Mouse (Mus musculus) T-cell, adult 2 months (primary cell): ENCODE data around the gene Exoc4.

Experiments used
- DNase-seq: peaks from one replicate; pipeline ENCODE4 v3.0.0; 2022; ENCODE audit warnings: low spot score

Gene Exoc4

GRCm38 (mm10) chr6:33763245-33763644 is 514.4 kb downstream of the Exoc4 start:
- no peak for DNase-seq

DNA sequence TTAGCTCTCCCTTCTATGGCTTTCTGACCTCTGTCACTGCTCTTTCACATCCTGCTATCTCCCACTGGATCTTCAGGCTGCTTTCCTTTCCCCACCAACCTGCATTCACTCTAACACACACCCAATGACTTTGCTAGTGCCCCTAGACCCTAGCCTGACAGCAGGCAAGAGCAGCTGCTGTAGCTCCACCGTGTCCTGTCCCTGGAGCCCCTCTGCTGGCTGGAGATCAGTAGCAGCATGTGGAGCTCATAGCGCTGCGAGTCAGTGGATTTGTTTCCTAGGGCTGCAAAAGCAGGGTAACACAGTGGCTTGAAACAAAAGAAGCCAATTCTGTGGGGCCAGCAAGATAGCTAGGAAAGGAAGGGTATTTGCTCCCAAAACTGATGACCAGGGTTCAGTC is 515.1 kb downstream of the Exoc4 start:
- DNase-seq = no peak

GRCm38 (mm10) chr6:33769251-33769650 is 520.4 kb downstream of the Exoc4 start:
- no peak for DNase-seq

DNA sequence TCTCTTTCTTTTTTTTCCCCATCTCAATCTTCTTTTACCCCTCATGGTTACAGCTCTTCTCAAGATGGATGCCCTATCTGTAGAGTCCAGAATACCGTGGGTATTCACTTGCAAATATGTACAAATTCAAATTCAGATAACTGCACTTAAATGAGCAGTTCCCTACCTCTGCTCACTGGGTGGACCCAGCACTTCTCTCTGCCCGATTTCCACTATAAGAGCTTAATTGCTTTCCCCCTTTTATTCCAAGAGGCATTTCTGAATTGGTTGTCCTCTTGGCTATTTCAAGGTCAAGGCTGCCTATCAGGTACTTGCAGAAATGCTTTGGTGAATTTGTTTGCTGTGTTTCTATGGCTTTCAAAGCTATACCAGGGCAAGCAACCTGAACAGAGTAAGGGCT is 521.1 kb downstream of the Exoc4 start:
- DNase-seq = no peak

DNA sequence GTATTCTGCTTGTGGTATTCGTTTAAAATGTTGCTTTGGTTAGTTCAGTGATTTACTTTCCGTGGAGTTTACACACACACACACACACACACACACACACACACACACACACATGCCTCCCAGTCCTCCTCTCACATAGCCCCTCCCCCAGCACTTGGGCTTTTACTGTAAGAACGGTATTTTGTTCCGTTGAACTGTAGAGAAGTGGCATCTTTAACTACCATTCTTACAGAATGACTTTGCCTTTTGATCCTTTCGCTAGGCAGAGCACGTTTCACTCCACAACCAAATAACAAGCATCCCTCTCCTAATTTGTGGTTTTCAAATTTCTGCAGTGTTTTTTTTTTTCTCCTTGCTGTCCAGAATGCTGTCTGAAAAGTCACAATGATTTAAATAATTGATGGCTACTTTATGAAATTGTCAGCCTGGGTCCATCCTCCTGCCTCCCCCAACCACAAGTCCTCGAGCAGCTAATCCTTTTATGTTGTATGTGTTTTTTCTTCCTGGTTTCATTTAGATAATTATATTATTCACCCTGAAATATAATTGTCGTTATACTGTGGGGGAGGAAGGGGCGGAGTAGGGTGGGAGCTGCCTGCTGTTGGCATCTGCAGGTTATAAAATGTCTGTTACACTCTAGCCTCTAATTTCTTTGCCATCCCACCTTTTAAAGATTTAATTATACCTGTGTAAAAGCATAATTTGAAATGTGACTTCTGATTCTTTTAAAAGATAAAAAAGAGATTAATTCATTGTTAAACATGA is 523.8 kb downstream of the Exoc4 start:
- DNase-seq = no peak

- no peak for DNase-seq
These were observed 543.7 kb downstream of the Exoc4 start for GRCm38 (mm10) chr6:33792604-33793003.

- DNase-seq = no peak
These were observed 552.4 kb downstream of the Exoc4 start for GRCm38 (mm10) chr6:33801254-33801653.

DNA sequence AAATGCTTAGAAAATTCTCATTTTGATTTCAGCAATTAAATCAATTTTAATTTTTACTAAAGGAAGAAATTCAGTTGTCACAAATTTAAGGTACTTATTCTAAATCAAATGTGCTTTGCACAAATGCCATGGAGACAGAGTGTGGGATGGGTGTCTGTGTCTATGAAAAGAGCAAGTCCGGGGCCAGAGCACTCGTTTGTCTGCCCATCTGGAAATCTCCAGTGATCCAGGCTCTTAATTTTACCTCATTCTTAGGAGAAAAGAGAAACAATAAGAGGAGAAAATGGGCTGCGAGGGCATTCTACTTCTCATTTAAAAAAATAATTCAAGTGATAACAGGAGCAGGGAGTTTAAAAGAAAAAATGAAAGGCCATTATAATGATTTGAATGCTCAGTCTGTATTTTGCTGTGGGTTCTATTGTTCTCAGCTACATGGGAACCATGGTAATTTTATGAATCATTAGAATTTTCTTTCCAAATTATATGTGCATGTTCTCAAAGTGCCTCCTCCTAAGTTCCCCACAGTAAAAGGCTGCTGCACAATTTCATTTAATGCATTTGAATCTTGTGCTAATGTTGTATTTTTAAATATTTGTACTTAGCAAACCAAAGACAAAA is 554.7 kb downstream of the Exoc4 start:
- DNase-seq = no peak

DNA sequence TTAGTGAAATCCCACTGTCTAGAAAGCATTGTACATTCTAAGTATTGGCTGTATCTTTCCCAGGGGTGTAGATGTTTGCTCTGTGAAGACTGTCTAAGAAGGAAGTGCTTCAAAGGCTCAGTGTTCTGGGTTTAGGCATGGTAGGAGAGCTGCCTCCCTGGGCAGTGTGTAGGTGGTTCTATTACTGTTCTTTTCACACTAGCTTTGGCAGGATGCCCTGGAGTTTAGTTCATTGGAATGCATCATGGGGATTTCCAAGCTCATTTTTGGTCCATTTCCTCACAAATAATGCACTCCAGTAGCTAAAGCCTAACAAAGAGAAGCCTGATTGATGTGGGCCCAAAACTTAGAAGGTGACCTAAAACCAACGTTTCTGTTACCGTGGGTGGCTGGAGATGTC is 555.9 kb downstream of the Exoc4 start:
- no peak for DNase-seq

- no peak for DNase-seq
These were observed 557.3 kb downstream of the Exoc4 start for GRCm38 (mm10) chr6:33806072-33806782.

GRCm38 (mm10) chr6:33814386-33814785 is 565.5 kb downstream of the Exoc4 start:
- DNase-seq = no peak

DNA sequence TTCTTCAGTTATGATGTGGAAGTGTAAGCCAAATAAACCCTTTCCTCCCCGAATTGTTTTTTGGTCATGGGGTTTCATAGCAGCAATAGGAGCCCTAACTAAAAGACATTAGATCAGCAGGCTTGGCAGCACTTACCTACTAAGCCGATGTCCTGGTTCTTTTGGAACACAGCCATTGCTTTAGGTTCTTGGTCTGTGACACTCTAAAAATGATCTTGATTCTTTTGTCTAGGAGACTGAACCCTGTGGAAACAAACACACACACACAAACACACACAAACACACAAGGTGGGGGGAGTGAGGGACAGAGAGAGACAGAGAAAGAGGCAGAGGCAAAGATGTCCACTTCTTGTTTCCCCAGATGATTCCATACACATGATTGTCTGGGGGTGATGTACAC is 574.3 kb downstream of the Exoc4 start:
- no peak for DNase-seq

DNA sequence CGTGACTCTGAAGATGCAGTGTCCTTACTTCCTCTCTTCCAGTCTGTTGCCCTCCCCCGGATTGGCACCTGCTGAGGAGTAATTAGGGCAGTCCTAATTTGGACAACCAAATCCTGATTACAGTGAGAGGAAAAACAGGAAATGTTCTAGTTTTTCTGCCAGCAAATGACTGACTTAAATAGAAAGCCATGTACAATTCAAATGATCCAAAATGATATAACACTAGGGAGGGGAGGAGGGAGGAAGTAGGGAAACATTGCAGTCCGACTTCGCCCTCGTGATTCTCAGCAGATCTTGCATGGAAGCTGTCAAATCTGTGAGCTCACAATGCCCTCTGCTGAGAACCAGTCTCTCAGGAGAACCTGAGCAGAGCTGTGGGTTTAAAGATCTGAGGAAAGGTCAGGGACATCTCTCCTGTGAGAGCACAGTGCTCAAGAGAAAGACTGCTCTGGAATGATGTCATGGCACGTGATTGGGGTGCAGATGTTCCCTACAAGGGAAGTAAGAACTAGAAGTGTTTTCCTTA is 575.0 kb downstream of the Exoc4 start:
- no peak for DNase-seq

DNA sequence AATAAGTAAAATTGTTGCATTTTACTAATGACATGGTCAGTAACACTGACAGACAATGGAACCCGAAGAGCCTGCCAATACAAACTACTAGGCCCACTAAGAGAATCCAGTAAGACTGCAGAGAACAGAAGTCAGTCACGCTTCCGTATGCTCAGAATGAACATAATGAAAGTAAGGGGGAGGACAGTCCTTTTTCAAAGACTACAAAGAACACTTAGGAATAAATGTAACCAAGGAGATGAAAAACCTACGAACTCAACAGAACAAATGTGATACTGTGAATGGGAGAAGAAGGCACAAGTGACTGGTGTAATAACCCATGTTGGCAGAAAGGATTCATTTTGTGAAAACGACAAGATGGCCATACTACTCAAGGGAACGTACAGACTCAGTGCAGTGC is 579.6 kb downstream of the Exoc4 start:
- no peak for DNase-seq

GRCm38 (mm10) chr6:33829261-33829660 is 580.4 kb downstream of the Exoc4 start:
- DNase-seq = no peak

GRCm38 (mm10) chr6:33831276-33831675 is 582.4 kb downstream of the Exoc4 start:
- no peak for DNase-seq

DNA sequence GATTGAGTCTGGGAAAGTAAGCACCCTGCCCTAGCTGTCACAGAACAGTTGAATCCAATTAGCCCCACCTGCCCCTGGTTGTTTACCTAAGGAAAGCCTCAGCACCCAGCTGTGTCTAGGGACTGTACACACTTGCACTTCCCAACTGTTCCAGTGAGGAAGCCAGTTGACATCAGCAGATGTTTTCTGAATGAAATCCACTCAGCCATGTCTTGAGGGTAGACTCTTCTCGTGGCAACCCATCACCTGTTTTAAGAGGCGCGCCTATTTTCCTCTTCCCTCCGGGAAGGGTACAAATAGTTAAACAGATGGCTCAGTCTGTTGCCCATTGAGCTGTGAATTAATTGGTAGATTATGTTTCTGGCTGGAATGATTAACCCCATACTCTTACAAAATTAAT is 584.1 kb downstream of the Exoc4 start:
- no peak for DNase-seq

GRCm38 (mm10) chr6:33836048-33836780 is 587.3 kb downstream of the Exoc4 start:
- no peak for DNase-seq

DNA sequence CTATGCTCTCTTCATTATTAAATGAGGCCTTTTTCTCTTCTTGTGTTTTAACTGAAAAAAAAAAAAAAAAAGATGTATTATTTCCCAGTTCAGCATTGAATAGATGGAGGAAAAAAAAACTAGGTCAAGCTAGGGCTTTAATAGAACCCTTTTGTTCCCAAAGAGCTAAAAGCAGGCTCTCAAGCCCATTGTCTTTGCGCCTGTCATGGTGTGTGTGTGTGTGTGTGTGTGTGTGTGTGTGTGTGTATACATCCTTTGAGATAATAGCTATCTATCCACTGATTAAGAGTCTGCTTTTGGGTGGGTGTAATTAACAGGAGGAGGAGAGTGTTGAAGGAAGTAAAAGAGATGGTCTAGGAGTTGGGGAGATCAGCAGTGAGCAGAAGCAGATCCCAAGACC is 594.0 kb downstream of the Exoc4 start:
- no peak for DNase-seq

DNA sequence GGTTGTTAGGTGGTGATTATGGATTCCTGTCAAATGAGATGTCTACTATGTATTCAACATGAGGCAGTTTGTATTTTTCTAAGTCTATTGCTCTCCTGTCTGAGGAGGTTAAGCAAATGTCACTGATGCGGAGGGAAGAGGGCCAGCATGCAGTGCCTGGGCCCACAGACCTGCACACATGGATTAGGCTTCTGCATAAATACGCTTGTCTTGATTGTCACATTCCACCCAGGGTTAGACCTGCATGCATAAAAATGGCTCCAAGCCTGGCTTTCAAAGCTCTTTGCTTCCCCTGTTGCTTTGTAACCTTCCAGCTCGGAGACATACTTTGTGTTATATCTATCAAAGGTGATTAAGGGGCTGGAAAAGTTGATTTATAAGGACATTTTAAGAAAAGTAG is 610.2 kb downstream of the Exoc4 start:
- no peak for DNase-seq

GRCm38 (mm10) chr6:33865752-33866151 is 616.9 kb downstream of the Exoc4 start:
- DNase-seq = no peak

DNA sequence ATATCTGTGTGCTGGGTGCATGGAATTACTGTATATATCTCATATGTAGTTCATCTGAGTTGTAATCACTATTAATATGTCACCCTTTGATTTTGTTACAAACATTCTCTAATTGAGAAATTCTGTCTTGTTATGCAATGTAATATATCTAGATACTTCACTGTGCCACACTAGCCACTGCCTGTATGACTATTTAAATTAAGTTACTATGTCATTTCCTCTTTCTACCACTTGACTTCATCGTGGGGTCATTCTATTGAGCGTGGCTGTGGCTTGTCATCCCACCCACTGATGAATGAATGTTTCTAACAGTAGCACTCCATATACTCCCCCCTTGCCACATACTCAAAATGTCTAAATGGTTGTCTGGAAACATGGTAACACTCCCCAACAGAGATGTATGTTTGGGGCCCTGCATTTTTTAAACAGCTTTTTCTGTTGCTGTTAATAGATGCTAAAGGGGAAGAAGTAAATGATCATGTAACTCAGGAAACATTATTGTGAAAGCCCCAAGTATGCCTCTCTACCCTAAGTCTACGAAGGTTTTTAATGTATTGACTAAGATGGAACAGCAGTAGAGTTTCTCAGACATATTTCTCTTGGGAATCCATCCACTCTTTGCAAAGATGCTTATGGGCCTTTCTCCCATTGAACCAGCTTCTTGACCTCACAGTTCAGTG is 618.2 kb downstream of the Exoc4 start:
- no peak for DNase-seq
